Mouse (Mus musculus): ENCODE measurements around the gene Haghl. TPM values are rescaled to one million over a fixed set of nuclear protein-coding genes. Genes with fewer than 3 reads are reported as not detected.

The Haghl gene
- polyA plus RNA-seq (2014; fragmentation: Nextera tagmentation; extraction: Ambion mirVana), result 75.4 and 75.6 TPM in 2 replicates

DNA sequence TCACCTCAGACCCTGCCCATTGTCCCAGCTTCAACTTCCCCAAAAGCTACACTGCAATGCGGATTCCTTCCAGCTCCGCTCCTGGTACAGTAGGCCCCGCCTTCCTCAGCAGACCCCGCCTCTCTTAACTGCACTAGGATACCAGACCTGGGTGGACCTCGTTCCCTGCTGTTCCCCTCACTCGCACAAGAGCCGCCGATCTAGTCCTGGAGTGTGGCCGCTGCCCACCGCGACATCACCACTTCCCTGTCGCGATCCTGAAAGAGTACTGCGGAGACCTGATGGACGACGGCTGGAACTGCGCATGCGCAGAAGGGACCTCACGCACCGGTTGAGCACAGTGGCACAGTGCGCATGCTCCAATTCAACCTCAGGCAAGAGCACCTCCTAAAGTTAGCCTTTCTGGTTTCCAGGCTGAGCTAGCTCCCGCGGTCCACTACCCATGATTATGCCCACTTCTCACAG, at the start of gene Haghl:
Haghl (minus strand) TSS at position 393 of the 465 bp plus-strand sequence.
- WGBS, result under 1% methylated on average over 23 of the region's 23 CpGs
- Histone ChIP-seq H3K27ac (ENCODE audit: low read depth, low read length) (peak within 1 kb of the TSS; percentile 65; the same call in 1 of the 2 replicates), H3K36me3 (ENCODE audit: control insufficient read depth, insufficient read depth, low read length) (peaks cover 52% of the 10 kb centered on the region), H3K4me2 (replicated peaks; ENCODE audit: low read depth, low read length) (peak within 1 kb of the TSS; percentile 57), H3K4me1 (ENCODE audit: control insufficient read depth, insufficient read depth, low read length) (peaks cover 12% of the 10 kb centered on the region), H3K9ac (ENCODE audit: low read depth, low read length) (peak within 1 kb of the TSS; percentile 65), H3K9me3 (ENCODE audit: control insufficient read depth, low read length) (no peaks in the 10 kb centered on the region), H3K4me3 (ENCODE audit: low read length) (peak within 1 kb of the TSS; percentile 58), H3K27me3 (ENCODE audit: control insufficient read depth, insufficient read depth, low read length) (no peaks in the 10 kb centered on the region)
- ATAC-seq (ENCODE audit: low FRiP score, low TSS enrichment), result peak; percentile 89

DNA sequence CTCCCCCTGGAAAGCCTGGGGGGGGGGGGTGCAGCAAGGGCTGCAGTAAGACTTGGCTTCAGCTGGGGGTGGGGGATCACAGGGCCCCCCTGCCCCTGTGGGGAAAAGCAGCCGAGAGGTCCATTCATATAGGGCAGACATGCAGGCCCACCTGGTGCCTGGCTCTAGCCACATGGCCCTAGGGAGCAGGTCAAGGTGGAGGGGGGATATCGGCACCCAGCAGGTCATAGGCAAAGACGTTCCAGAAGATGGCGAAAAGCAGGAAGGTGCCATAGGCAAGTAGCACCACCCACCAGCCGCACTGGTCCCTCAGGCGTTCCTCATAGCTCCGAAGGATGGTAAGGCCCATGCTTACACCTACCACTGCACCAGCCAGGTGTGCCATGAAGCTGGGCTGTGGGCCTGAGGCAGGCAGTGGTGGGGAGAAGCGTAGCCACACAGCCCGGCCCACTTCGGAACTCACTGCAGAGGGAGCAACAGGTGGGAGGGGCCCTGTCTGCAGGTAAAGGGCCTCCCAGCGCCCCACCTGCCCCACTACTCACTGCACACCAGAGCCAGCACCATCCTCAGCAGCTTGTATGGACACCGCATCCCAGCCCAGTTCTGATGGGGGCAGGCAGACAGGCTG, 49.2 kb upstream of the Haghl start:
- Histone ChIP-seq H3K9me3 (ENCODE audit: control insufficient read depth, low read length) (no peaks in the 10 kb centered on the region), H3K4me1 (ENCODE audit: control insufficient read depth, insufficient read depth, low read length) (peaks cover 59% of the 10 kb centered on the region), H3K9ac (ENCODE audit: low read depth, low read length) (peak overlapping the region; percentile 93), H3K27me3 (ENCODE audit: control insufficient read depth, insufficient read depth, low read length) (no peaks in the 10 kb centered on the region), H3K4me2 (replicated peaks; ENCODE audit: low read depth, low read length) (peak overlapping the region; percentile 95), H3K4me3 (ENCODE audit: low read length) (peak overlapping the region; percentile 89), H3K36me3 (ENCODE audit: control insufficient read depth, insufficient read depth, low read length) (peaks cover 46% of the 10 kb centered on the region), H3K27ac (ENCODE audit: low read depth, low read length) (no peak overlapping the region)
- no peak for ATAC-seq (ENCODE audit: low FRiP score, low TSS enrichment)
- 83% methylated on average over 12 of the region's 12 CpGs for WGBS

DNA sequence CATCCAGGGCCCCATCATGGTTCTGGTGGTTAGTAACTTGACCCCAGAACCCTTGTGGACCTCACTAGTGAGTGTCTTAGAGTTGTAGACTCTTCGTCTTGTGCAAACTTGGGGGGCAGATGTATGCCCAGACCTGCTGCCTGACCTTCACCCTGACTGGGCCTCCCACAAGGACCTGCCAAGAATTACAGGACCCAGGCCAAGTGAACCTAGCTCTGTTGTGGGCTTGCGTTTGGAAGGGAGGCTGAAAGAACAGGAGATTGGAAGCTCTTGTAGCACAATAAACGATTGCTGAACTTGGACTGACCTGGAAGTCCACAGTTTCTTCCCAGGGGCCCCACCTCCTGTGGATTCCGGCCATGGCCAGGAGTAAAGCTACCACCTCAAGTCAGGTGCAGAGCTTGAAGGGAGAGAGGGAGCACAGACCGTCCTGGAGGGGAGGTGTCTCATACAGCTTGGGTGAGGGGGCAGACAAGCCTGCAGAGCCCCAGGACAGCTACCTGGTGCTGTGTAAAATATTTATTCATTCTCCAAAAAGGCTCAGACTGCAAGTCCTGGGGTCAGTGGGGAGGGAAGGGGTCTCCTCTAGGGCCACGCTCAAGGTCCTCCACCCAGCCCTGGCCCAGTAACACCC, 48.6 kb upstream of the Haghl start:
- Histone ChIP-seq H3K27ac (ENCODE audit: low read depth, low read length) (peak overlapping the region; percentile 98), H3K36me3 (ENCODE audit: control insufficient read depth, insufficient read depth, low read length) (peaks cover 42% of the 10 kb centered on the region), H3K9me3 (ENCODE audit: control insufficient read depth, low read length) (no peaks in the 10 kb centered on the region), H3K4me1 (ENCODE audit: control insufficient read depth, insufficient read depth, low read length) (peaks cover 60% of the 10 kb centered on the region), H3K4me3 (ENCODE audit: low read length) (peak overlapping the region; percentile 89), H3K9ac (ENCODE audit: low read depth, low read length) (peak overlapping the region; percentile 93), H3K4me2 (replicated peaks; ENCODE audit: low read depth, low read length) (peak overlapping the region; percentile 95), H3K27me3 (ENCODE audit: control insufficient read depth, insufficient read depth, low read length) (no peaks in the 10 kb centered on the region)
- ATAC-seq (ENCODE audit: low FRiP score, low TSS enrichment), result no peak
- WGBS, result 17% methylated on average over 6 of the region's 6 CpGs

DNA sequence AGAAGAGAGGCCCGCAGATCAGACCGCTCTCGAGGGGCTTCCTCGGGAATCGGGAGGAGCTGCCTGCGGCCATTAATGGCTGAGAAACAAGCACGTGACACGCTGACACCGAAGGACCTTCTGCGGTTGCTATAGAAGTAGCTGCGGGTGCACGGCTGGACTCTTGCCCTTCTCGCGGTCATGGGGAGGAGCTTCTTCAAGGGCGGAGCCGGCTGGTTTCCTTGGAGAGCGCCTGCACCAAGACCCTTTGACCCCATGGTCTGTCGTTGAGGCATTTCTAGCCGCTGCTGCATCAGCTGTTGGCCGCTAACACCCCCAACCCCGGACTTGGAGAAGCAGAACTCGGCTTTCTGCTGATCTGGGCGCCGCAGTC, 47.8 kb upstream of the Haghl start, which contains the start of gene Stub1:
Stub1 (minus strand) TSS at position 114 of the 373 bp plus-strand sequence.
- peak within 1 kb of the TSS; percentile 89 for H3K4me3 ChIP-seq (ENCODE audit: low read length)
- H3K27ac ChIP-seq (ENCODE audit: low read depth, low read length), result peak within 1 kb of the TSS; percentile 98
- ATAC-seq (ENCODE audit: low FRiP score, low TSS enrichment), result peak; percentile 64
- H3K4me1 ChIP-seq (ENCODE audit: control insufficient read depth, insufficient read depth, low read length), result peaks cover 63% of the 10 kb centered on the region
- H3K36me3 ChIP-seq (ENCODE audit: control insufficient read depth, insufficient read depth, low read length), result peaks cover 39% of the 10 kb centered on the region
- WGBS, result under 1% methylated on average over 24 of the region's 24 CpGs
- peak within 1 kb of the TSS; percentile 93 for H3K9ac ChIP-seq (ENCODE audit: low read depth, low read length)
- peak within 1 kb of the TSS; percentile 95 for H3K4me2 ChIP-seq (replicated peaks; ENCODE audit: low read depth, low read length)
- no peaks in the 10 kb centered on the region for H3K9me3 ChIP-seq (ENCODE audit: control insufficient read depth, low read length)
- no peaks in the 10 kb centered on the region for H3K27me3 ChIP-seq (ENCODE audit: control insufficient read depth, insufficient read depth, low read length)

DNA sequence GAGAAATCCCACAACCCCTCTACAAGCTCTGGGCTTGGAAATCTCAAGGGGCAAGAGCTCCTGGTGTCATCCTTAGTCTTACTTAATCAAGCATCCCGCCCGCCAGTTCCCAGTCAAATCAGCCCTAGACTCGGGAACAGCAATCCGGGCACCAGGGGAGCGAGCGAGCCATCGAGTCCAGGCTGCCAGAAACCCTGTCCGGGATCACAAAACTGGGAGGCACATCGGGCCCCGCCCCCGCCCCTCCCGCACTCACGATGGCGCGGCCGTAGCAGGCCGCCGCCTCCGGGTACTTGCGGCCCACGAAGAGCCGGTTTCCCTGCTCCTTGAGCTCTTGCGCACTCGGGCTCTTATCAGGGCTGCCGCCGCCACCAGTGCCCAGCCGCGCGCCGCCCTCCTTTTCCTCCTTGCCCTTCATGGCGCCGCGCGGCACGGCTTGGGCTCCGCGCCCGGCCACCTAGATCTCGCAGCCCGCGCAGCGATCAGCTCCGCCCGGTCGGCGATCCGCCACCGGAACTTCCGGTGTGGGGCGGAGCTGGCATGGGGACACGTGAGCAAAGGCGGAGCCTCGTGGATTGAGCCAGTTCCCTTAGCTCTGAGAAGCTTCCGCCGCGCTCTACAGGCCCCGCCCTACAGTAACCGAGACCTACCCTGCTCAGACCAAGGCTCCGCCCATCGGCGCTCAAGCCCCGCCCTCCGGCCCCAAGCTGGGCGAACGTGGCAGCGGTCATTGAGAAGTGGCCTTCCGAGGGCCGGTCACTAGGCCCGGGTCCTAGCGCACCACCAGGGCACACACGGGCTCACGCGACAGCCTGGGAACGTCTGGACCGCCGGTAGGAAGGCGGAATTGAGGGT, 47.2 kb upstream of the Haghl start:
- H3K27ac ChIP-seq (ENCODE audit: low read depth, low read length), result peak overlapping the region; percentile 98
- no peaks in the 10 kb centered on the region for H3K27me3 ChIP-seq (ENCODE audit: control insufficient read depth, insufficient read depth, low read length)
- under 1% methylated on average over 55 of the region's 77 CpGs for WGBS
- H3K9ac ChIP-seq (ENCODE audit: low read depth, low read length), result peak overlapping the region; percentile 93
- peak overlapping the region; percentile 95 for H3K4me2 ChIP-seq (replicated peaks; ENCODE audit: low read depth, low read length)
- ATAC-seq (ENCODE audit: low FRiP score, low TSS enrichment), result peak; percentile 91
- peaks cover 62% of the 10 kb centered on the region for H3K4me1 ChIP-seq (ENCODE audit: control insufficient read depth, insufficient read depth, low read length)
- peak overlapping the region; percentile 89 for H3K4me3 ChIP-seq (ENCODE audit: low read length)
- no peaks in the 10 kb centered on the region for H3K9me3 ChIP-seq (ENCODE audit: control insufficient read depth, low read length)
- H3K36me3 ChIP-seq (ENCODE audit: control insufficient read depth, insufficient read depth, low read length), result peaks cover 41% of the 10 kb centered on the region

DNA sequence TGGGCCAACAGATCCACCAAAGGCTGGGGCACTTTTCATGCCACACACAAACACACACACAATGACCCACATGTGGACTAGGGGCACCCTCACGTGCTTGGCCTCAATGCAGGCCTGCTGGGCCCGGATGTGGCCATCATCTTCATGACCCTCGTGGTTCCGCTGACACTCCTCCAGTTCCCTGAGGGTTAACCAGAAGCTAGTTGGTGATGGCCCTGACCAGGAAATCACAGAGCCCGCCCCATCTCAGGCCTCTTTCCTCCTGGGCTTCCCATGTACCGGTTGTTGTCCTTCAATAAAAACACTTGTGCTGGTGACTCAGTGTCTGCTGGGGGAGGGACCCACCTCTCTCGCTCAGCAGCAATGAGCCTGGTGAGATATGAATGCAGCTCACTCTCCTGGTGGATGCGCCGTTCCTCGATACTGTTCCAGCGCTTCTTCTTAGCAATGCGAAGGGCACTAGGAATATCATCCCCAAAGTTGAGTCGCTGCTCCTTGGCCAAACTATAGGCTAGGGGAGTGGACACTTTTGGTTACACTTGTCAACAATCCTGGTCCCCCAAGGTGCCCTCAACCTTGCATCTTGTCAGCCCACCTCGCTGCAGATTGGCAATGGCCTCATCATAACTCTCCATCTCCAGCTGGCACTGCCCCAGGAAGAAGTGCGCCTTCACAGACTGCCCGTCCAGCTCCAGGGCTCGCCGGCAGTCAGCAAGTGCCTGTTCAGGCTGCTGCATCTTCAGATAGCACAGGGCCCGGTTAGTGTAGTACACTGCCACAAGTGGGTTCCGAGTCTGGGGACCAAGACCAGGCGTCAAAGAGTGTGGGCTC, 46.2 kb upstream of the Haghl start:
- H3K9me3 ChIP-seq (ENCODE audit: control insufficient read depth, low read length), result no peaks in the 10 kb centered on the region
- peak overlapping the region; percentile 89 for H3K4me3 ChIP-seq (ENCODE audit: low read length)
- 57% methylated on average over 21 of the region's 21 CpGs for WGBS
- peak overlapping the region; percentile 93 for H3K9ac ChIP-seq (ENCODE audit: low read depth, low read length)
- no peaks in the 10 kb centered on the region for H3K27me3 ChIP-seq (ENCODE audit: control insufficient read depth, insufficient read depth, low read length)
- H3K4me2 ChIP-seq (replicated peaks; ENCODE audit: low read depth, low read length), result peak overlapping the region; percentile 95
- H3K27ac ChIP-seq (ENCODE audit: low read depth, low read length), result no peak overlapping the region; the same call in 1 of the 2 replicates
- ATAC-seq (ENCODE audit: low FRiP score, low TSS enrichment), result no peak
- H3K36me3 ChIP-seq (ENCODE audit: control insufficient read depth, insufficient read depth, low read length), result peaks cover 49% of the 10 kb centered on the region
- peaks cover 52% of the 10 kb centered on the region for H3K4me1 ChIP-seq (ENCODE audit: control insufficient read depth, insufficient read depth, low read length)

DNA sequence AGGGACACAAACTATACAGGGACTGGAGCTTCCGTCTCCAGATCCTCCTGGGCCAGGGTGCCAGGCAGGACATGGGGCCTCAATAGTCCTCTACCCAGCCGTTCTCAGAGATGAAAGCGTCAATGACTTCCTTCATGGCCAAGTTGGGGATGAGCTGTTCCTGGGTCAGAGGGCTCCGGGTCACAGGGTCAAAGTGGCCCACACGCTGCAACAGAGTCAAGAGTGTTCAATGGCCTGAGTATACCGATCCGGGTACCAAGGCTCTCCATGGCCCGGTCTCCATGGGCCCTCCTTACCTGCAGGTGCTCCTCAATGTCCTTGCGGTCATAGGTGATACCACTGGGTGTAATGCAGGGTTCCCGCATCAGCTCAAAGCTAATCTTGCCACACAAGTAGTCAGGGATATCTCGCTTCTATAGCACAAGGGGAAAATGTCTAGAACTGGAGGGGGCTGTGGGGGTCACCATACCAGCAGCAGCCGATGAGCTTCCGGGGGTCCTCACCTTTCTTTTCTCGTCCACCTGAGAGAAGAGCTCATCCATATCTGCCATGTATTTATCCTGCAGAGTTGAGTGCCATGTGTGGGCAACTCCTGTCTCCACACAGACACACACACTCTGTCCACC, 45.4 kb upstream of the Haghl start:
- H3K27me3 ChIP-seq (ENCODE audit: control insufficient read depth, insufficient read depth, low read length), result no peaks in the 10 kb centered on the region
- peaks cover 45% of the 10 kb centered on the region for H3K4me1 ChIP-seq (ENCODE audit: control insufficient read depth, insufficient read depth, low read length)
- WGBS, result 85% methylated on average over 14 of the region's 14 CpGs
- no peak overlapping the region for H3K27ac ChIP-seq (ENCODE audit: low read depth, low read length)
- ATAC-seq (ENCODE audit: low FRiP score, low TSS enrichment), result no peak
- H3K4me2 ChIP-seq (replicated peaks; ENCODE audit: low read depth, low read length), result peak overlapping the region; percentile 95; the same call in 1 of the 2 replicates
- H3K36me3 ChIP-seq (ENCODE audit: control insufficient read depth, insufficient read depth, low read length), result peaks cover 56% of the 10 kb centered on the region
- H3K9ac ChIP-seq (ENCODE audit: low read depth, low read length), result peak overlapping the region; percentile 93
- peak overlapping the region; percentile 89 for H3K4me3 ChIP-seq (ENCODE audit: low read length)
- H3K9me3 ChIP-seq (ENCODE audit: control insufficient read depth, low read length), result no peaks in the 10 kb centered on the region
